Mouse (Mus musculus) left cerebral cortex, postnatal 36 days (tissue): Measurements from ENCODE around the gene Snx30. TPM values are rescaled to one million over a fixed set of nuclear protein-coding genes. Genes with fewer than 3 reads are reported as not detected.
A peak's percentile ranks its signal among the peaks of the same experiment; 100 is the strongest.

Experiments
- DNase-seq, 2 experiments: peaks; one replicate each; pipeline ENCODE4 v3.0.0; 2021 to 2022; ENCODE audit warnings: low spot score in 2 of 2, mixed read lengths in 1 of 2
- intact Hi-C: fragments of 180-260 bp; cut with DNase I; formaldehyde crosslinking; loops from one replicate; pipeline ENCODE4 v1.15.1; 2025
- total RNA-seq, 2 experiments: library from RNA; stranded (reverse); gene quantifications; 2 replicates each; pipeline ENCODE4 v1.2.3; 2021

Snx30 gene
- total RNA-seq, result 10 to 100 TPM; 31.8 to 33.8 TPM

- intact Hi-C loops, result loop anchor here (5.0 kb wide), 2 partner anchors 47 to 67 kb away; no protein-coding TSS in a partner anchor
- peak; percentile 89 to 92 for DNase-seq
These were observed at the start of gene Snx30 for GRCm38 (mm10) chr4:59805181-59805967. TSS of gene Snx30 (plus strand) at chr4:59805840.

DNA sequence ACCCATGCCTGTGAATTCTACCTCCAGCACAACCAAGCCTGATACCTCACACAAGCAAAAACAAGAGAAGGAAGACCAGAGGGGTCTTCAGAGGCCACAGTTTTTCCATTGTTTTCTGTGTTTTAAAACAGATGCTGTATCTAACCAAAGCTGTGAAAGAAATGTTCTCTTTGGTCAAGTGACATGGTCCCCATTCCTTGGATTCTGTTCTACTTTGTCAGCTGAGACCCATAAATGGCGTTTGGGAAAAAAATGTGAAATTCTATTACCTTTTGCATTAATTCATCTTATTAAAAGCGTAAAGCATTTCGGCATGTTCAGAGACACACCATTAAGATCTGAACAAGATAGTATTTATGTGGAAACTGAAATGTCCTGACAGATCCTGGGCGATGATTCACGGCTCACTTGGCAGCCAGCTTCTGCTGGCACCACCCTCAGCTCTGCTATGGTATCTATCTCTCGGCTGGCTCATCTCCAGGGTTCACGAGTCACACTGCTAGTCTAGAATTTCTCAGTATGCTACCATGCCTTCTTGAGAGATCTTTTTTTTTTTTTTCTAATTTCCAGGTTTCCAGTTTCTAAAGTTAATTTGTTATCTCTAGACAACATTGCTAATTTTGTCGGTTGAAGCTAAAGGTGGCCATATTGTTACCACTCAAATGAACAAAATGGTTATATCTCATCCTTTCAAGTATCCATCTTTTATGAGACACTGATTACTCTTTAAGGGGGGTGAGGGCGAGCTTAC, 49.1 kb upstream of the Snx30 start:
- DNase-seq, result peak; percentile 59 to 65
- intact Hi-C loops, result loop anchor here (5.0 kb wide), 1 partner anchor 129 kb away; the partner anchor contains the start of gene E130308A19Rik

DNA sequence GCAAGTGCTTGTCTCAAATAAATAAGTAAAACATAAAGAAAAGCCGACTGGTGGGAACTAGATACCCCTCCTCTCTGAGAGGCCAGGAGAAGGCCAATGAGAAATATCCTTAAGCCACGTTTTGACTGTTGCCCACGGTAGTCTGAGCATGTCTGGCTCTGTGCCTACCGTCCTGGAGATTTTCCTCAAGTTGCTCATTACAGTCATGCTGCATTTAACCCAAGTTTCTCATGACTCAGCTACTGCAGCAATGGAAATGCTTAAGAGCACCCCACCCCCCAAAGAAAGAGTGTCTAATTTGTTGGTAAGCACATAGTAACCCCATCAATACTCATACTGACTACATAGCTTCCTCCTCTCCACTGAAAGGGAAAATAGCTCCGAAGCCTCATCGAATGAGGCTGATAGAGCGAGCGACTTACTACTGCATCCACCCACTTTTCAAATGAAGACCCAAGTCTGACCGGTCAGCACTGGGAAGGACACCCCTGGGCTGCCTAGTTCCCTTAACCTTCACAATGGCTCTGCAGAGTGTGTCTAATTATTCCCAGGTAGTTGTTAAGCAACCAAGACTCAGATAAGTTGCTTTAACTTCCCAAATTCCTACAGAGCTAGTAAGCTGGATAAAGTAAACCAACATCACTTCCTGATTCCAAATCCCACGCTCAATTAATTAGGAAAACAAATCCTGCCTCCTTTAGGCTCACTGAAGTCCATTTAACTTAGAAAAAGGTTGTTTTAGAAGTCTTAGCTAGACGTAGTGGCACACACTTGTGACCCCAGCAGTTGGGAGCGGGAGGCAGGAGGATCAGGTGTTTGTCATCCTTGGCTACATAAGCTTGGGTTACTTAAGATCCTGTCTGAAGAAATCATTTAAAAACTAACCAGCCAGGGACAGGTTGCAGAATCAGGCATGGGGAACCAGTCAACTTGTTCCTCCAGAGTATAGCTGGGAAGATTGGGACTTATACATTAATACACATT, 47.9 kb upstream of the Snx30 start:
- intact Hi-C loops, result loop anchor here (5.0 kb wide), 1 partner anchor 130 kb away; the partner anchor contains the start of gene E130308A19Rik
- no peak for DNase-seq

- DNase-seq, result no peak
- intact Hi-C loops, result no loop called here
These were observed 45.6 kb upstream of the Snx30 start for GRCm38 (mm10) chr4:59760016-59760415.

DNA sequence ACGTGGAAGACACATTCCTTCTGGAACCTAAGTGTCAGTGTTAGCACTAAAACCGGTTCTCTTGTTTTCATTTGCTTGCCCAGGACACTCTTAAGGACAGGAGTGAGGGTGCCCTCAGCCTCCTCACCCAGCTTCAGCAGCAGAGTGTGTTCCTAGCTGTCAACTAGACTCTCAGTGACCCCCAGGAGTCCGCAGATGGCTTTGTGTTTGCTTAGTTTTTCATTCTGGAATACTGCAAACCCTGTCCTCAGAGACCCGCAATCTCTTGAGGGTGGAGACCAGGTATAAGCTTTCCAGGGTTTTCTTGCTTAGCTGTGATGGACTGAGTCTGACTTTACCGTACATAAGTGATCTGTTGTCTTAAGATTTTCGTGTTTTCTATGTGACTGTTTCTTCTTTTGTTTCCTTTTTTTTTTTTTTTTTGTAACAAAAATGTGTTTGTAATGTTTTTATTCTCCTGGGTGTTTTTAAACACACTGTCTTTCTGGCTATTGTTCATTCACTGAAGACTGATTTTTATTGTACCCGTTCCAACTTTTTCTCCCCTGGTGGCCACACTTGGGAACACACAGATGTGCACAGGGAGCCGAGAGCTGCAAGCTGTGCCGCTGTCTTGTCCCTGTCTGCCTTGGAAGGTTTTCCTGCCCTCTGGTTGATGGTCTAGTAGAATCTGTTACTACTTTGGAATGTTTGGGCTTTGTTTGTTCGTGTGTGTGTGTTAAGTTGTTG, 44.8 kb upstream of the Snx30 start:
- intact Hi-C loops, result no loop called here

DNA sequence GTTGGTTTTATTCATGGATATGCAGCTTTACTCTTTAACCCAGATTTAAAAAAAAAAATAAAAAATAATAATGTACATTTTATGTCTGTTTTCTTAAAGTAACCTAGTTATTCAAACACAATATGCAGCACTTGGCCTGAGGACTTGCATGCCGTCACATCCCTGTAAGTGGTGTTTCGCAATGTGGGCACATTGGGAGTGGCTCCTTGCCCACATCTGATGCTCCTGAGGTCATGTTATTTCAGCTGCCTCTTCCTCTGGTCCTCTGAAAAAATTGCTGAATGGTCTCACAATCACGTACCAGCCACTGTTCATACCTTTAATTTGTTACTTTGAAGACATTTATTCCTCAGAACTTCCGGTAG, 44.3 kb upstream of the Snx30 start:
- intact Hi-C loops, result no loop called here
- no peak for DNase-seq

More for the DNA sequence above, 44.8 kb upstream of the Snx30 start:
- DNase-seq, result peak in 1 of 2 experiments; percentile 20

GRCm38 (mm10) chr4:59764950-59765349, 40.7 kb upstream of the Snx30 start:
- intact Hi-C loops, result no loop called here
- DNase-seq, result no peak

DNA sequence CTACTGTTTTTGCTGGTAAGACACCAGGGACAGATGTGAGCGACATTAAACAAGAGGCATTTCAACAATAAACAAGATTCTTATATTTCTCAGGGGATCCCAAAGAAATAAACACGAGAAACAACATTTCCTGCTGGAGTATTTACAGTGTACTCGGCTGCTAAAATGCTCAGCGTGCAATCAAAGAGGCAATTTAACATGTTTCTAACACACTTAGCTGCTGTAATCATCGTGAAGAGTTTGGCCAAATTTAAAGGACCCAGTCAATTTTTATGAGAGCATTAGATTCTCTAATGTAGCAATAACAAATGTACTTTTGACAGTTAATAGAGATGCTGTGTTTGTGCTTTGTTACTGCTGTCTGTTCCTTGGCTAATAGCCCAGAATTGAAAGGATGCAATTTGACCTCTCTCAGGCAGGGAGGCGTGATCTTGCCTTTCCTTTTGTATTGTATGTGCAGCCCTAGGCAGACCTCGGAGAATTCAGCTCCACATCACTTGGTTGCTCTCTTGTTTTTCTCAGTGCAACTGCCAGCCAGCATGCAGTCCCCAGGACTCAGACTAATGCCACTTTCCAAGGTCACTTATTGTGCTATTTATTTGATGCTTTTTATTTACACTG, 40.1 kb upstream of the Snx30 start:
- no peak for DNase-seq
- intact Hi-C loops, result no loop called here

DNA sequence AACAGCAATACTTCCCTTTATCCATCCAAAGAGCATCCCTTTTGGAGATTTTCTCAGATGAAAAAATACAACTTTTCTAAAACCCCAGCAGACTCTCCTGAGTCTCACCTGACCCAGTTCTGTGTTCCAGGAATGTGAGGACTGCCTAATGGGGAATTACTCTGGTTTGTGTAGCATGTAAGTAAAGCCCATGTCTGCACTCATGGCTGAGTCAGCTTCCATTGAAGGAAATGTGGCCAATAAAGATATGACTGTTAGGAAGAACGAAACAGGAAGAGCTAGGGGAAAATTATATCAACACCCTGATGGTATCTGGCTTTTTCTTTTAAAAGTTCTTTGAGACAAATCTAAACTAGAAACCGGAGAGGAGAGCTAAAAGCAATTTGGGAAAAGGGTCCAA, 37.9 kb upstream of the Snx30 start:
- intact Hi-C loops, result no loop called here
- no peak for DNase-seq

GRCm38 (mm10) chr4:59772171-59772879, 33.3 kb upstream of the Snx30 start:
- intact Hi-C loops, result no loop called here
- DNase-seq, result no peak

DNA sequence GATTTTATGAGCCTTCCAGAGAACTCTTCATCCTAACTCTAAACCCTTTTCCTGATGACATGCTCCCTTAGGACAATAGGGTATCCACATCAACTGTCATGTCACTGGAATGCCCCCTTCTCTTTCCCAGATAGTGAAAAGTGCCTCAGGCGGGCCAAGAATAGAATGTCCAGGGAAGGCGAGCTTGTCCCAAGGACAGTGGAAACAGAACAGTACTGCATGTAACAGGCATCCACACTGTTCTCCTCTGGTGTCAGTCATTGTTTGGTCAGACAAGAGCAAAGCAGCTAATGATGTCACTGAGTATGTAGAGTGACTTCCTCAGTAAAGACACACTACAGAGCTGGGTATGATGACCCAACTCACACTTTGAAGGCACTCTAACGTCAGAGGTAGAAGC, 27.8 kb upstream of the Snx30 start:
- intact Hi-C loops, result no loop called here
- DNase-seq, result no peak

DNA sequence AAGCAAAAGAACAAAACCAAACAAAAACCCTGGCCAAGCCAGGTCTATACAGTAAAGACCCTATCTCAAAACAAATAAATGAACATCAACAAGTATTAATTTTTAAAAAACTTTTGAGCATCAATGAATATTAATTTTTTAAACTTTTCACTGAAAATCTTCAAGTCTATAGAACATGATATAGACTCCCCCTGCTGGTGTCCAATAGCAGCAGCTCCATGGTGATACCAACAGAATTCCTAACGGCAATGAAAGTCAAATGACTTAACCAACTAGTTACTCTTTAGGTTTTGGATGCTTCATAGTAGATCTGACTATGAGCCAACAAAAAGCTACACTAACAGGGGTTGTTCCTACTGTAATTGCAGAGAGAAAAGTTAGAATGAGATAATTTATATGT, 25.1 kb upstream of the Snx30 start:
- no peak for DNase-seq
- intact Hi-C loops, result loop anchor here (5.0 kb wide), 3 partner anchors 153 to 418 kb away; partner anchors contain the start of gene E130308A19Rik

- DNase-seq, result no peak
- intact Hi-C loops, result loop anchor here (5.0 kb wide), 3 partner anchors 156 to 421 kb away; partner anchors contain the start of gene E130308A19Rik
These were observed 22.6 kb upstream of the Snx30 start for GRCm38 (mm10) chr4:59782853-59783684.

DNA sequence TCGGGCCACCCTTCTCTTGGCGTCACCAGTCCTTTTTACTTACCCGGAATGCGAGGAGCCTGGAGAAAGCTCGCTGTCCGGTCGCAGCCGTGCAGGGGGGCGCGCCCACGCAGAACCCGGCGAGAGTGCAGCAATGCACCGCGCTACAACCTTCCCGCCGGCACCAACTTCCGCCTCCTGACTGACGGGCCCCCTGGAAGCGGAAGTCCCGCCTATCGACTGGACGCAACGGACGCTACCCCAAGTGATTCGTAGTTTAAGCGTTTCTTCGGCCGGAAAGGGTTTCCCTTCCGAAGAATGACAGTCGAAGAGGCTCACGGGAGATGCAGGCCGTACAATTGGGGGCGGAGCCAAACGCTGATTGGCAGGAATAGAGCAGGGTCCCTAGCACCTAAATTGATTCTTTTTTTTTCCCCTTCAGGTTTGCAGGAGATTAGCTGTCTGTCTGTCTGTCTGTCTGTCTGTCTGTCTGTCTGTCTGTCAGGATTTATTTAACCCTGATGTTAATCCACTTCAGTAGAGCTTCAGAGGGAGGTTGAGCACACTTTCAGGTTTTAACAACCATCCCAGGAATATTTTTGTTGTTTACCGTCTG, 21.9 kb upstream of the Snx30 start:
- peak; percentile 94 to 95 for DNase-seq
- intact Hi-C loops, result loop anchor here (2.0 to 5.0 kb wide), 4 partner anchors 145 to 421 kb away; partner anchors contain the start of gene E130308A19Rik

- DNase-seq, result no peak
- intact Hi-C loops, result loop anchor here (2.0 kb wide), 1 partner anchor 143 kb away; no protein-coding TSS in a partner anchor
These were observed 20.2 kb upstream of the Snx30 start for GRCm38 (mm10) chr4:59785412-59785811.

DNA sequence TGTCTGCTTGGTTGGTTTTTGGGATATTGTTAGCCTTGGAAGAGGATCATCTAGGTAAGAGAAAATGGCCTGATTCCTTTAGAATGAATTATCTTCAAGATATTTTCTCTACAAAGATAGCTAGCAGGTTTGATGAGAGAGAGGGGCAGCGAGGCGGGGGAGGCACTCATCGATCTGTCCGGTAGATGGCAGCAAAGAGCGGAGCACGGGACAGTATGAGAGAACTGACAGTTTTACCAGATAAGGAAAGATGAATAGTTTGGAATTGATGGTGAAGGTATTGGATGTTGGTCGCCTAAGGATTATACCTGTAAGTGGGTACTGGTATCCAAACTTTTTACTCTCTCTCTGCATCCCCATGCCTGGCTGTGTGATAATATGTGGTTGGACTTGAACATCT, 19.0 kb upstream of the Snx30 start:
- DNase-seq, result peak; percentile 52 to 73
- intact Hi-C loops, result loop anchor here (1.0 to 2.0 kb wide), 2 partner anchors 64 to 85 kb away; no protein-coding TSS in a partner anchor
